In the genomic region with DNA sequence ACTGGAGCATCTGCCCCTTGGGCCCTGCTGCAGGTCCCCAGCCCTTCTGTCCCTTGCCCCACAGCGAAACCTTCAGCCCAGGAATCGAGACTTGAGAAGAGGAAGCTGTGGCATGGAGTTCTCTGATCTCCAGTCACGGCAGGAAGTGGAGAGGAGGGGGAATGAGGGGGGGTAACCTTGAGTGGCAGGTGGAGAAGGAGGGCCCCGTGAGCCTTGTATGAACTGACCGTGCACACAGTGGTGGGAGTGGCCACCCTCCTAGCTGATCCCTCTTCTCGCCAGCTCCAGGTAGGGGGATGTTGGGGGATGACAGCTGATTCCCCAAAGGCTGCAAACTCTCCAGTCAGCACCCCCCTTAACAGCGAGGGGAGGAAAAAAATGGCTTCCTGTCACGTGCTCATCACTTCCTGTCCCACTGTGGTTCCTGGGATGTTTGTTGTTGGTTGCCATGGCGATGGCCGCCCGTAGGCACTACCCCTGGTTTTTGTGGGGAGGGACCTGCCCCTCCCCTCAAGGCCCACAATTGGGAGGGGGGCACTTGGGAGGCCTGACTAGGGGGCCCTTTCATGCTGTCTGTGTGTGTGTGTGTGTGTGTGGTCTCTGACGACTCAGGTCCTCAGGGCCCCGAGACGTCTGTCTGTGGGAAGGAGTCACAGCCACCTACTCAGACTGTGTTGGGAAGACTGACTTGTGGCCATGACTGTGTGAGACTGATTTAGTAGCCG, we compare ENCODE assay signal across 1 mouse cellular context.
TF ChIP-seq lines count a peak whose summit lies in the region.

No protein-coding gene starts in this region.

TF ChIP-seq in CH12.LX, 34 proteins besides CTCF, POLR2A, EP300 and RAD21:
- TF ChIP-seq ZNF384 (IDR thresholded peaks at IDR 0.05; ENCODE audit: low read depth, low read length) (peak; percentile 98), MXI1 (IDR thresholded peaks at IDR 0.05; ENCODE audit: low read depth, low read length) (peak; percentile 98), PAX5 (IDR thresholded peaks at IDR 0.05; ENCODE audit: low read length) (no peak), TBP (conservative IDR thresholded peaks at IDR 0.05; ENCODE audit: low read depth, low read length) (no peak), POLR2AphosphoS2 (IDR thresholded peaks at IDR 0.05; ENCODE audit: low read depth, low read length) (no peak; the same call in 1 of the 2 replicates), MYC (IDR thresholded peaks at IDR 0.05; ENCODE audit: low read depth, low read length) (peak; percentile 96), SIN3A (IDR thresholded peaks at IDR 0.05; ENCODE audit: low read length) (peak; percentile 99), ZKSCAN1 (IDR thresholded peaks at IDR 0.05; ENCODE audit: borderline replicate concordance, low read depth, low read length) (no peak; the same call in 1 of the 2 replicates), CHD2 (IDR thresholded peaks at IDR 0.05; ENCODE audit: low read length) (peak; percentile 91), ELF1 (IDR thresholded peaks at IDR 0.05; ENCODE audit: low read depth, low read length) (peak; percentile 88), ZC3H11A (IDR thresholded peaks at IDR 0.05; ENCODE audit: low read depth, low read length) (no peak), E2F4 (IDR thresholded peaks at IDR 0.05; ENCODE audit: insufficient replicate concordance, low read depth, low read length) (0 out of 2 replicates have a peak, but pooled peaks have one; percentile 18), USF1 (IDR thresholded peaks at IDR 0.05; ENCODE audit: low read depth, low read length) (peak; percentile 98), GABPA (IDR thresholded peaks at IDR 0.05; ENCODE audit: insufficient replicate concordance, low read depth, low read length) (no peak; the same call in 1 of the 2 replicates), MAX (IDR thresholded peaks at IDR 0.05; ENCODE audit: low read length) (peak; percentile 99), NRF1 (IDR thresholded peaks at IDR 0.05; ENCODE audit: low read depth, low read length) (peak; percentile 55), SMC3 (IDR thresholded peaks at IDR 0.05; ENCODE audit: low read depth, low read length) (no peak; the same call in 1 of the 2 replicates), USF2 (conservative IDR thresholded peaks at IDR 0.05; ENCODE audit: low read depth, low read length) (peak; percentile 97), MAZ (IDR thresholded peaks at IDR 0.05; ENCODE audit: low read depth, low read length) (peak; percentile 99), CHD1 (IDR thresholded peaks at IDR 0.05; ENCODE audit: low read depth, low read length) (no peak), KAT2A (IDR thresholded peaks at IDR 0.05; ENCODE audit: insufficient replicate concordance, low read length) (peak; percentile 78; the same call in 1 of the 2 replicates), JUND (conservative IDR thresholded peaks at IDR 0.05; ENCODE audit: low read depth, low read length) (peak; percentile 56; the same call in 1 of the 2 replicates), TCF12 (IDR thresholded peaks at IDR 0.05; ENCODE audit: low read depth, low read length) (peak; percentile 96), HCFC1 (IDR thresholded peaks at IDR 0.05; ENCODE audit: low read depth, low read length) (peak; percentile 84), IRF4 (IDR thresholded peaks at IDR 0.05; ENCODE audit: low read depth, low read length) (peak; percentile 98), NELFE (IDR thresholded peaks at IDR 0.05; ENCODE audit: low read depth, low read length) (peak; percentile 69), BHLHE40 (IDR thresholded peaks at IDR 0.05; ENCODE audit: low read depth, low read length) (peak; percentile 98), UBTF (IDR thresholded peaks at IDR 0.05; ENCODE audit: low read depth, low read length) (peak; percentile 57; the same call in 1 of the 2 replicates), ZMIZ1 (IDR thresholded peaks at IDR 0.05; ENCODE audit: low read depth, low read length) (peak; percentile 68; the same call in 1 of the 2 replicates), JUN (IDR thresholded peaks at IDR 0.05; ENCODE audit: insufficient read depth, low read depth, low read length) (peak; percentile 48; the same call in 1 of the 2 replicates), MEF2A (IDR thresholded peaks at IDR 0.05; ENCODE audit: borderline replicate concordance, low read depth, low read length) (peak; percentile 93), ETS1 (conservative IDR thresholded peaks at IDR 0.05; ENCODE audit: low read depth, low read length) (peak; percentile 87), RCOR1 (conservative IDR thresholded peaks at IDR 0.05; ENCODE audit: low read depth, low read length) (peak; percentile 99), MAFK (IDR thresholded peaks at IDR 0.05; ENCODE audit: insufficient replicate concordance, low read length) (peak; percentile 80)
